Mouse (Mus musculus) layer of hippocampus, adult 2 months (tissue): ENCODE data around the gene Mbd6. TPM values are rescaled to one million over a fixed set of nuclear protein-coding genes. Genes with fewer than 3 reads are reported as not detected.

Experiments used
- DNase-seq, 2 experiments: peaks; one replicate each; pipeline ENCODE4 v3.0.0; 2022; ENCODE audit warnings: low spot score in 2 of 2
- H3K27ac ChIP-seq: fragments of 200-600 bp; 2 replicates; pipeline ENCODE4 v1.8.1; 2022
- H3K4me3 ChIP-seq: fragments of 200-600 bp; 2 replicates; pipeline ENCODE4 v1.8.1; 2022; ENCODE audit warnings: mild to moderate bottlenecking
- CTCF ChIP-seq: fragments of 200-600 bp; conservative IDR thresholded peaks from 2 replicates; pipeline ENCODE4 v1.8.1; 2022; ENCODE audit warnings: antibody characterized with exemption, mild to moderate bottlenecking, moderate library complexity
- long read RNA-seq, 2 experiments: library from polyadenylated mRNA; stranded (forward); transcript quantifications; one replicate each; pipeline ENCODE4 v2.0.0; 2021; ENCODE audit warnings: borderline mapping rate in 2 of 2
- total RNA-seq, 2 experiments: library from RNA; stranded (reverse); gene quantifications; 2 replicates each; pipeline ENCODE4 v1.2.3; 2021

Mbd6 gene
- 10 to 100 TPM; 54.3 to 60.6 TPM for total RNA-seq
- long read RNA-seq, experiment 1, partial matches to known transcripts = 16 of 26 reads
- long read RNA-seq, experiment 1, other reads (novel, unspliced or antisense) = 10 of 26 reads
- long read RNA-seq, experiment 2, partial matches to known transcripts = 15 of 29 reads
- long read RNA-seq, experiment 2, other reads (novel, unspliced or antisense) = 14 of 29 reads

DNA sequence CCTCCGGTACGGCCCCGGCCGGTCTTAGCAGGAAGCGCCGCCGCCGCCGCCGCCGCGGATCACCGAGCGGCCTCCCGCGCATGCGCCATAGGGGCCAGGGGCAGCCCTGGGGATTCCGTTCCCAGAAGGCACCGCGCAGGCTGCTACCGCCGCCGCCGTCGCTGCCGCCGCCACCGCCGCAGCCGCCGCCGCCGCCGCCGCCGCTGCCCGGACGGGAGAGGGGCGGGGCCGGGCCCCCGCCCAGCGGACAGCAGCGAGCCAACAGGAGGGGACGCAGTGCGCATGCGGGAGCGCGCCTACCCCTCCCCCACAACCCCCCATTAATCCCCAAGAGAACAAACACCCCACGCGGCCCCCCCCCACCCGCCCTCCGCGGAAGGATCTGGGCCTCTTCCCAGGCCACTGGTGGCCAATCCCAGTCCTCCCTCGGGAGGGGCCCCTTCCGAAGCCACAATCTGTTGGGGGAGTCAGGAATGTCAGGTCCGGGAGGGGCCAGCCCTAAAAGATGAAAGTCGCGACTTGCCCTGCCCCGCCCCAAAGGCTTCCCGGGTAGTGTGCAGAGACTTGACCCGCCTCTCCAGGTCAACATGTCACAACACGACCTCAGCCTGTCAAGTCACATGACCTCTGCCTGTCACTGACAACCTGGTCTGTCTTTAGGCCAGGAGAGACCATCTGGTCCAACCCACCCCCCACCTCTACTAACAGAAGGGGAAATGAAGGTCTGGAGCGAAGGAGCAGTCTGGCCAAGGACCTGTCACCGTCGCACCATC is at the start of gene Mbd6:
Gene Mbd6, minus strand, starts transcription at position 219 of the 773 bp plus-strand sequence.
- Histone ChIP-seq H3K4me3 (peak within 1 kb of the TSS; percentile 87), H3K27ac (peak within 1 kb of the TSS; percentile 97)
- DNase-seq = peak; percentile 73 to 83
- TF ChIP-seq CTCF = no peak

DNA sequence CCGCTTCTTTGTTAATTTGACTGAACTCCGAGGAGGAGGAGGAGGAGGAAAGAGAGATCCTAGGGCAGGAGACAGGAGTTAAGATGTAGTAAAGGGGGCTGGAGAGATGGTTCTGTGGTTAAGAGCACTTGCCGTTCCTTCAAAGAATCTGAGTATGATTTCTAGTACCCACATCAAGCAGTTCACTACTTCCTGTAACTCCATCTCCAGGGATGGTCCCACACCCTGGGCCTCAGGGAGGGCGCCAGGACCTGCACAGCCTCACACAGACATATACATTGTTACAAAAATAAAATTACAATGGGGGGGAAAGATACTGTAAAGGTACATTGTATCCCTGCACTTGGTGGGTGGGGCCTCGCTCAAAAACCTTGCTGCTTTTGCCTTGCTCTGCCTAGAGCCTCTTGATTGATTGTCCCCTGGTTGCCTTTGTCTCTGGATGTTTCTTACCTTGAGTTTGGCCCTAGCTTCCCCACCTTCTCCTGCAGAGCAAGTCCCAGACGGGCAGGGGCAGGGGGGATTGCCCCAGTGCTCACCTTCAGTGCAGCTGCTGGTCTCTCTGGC is 48.8 kb upstream of the Mbd6 start:
- H3K27ac ChIP-seq = no peak overlapping the region
- no peak for DNase-seq
- H3K4me3 ChIP-seq = no peak overlapping the region
- TF ChIP-seq CTCF = no peak

DNA sequence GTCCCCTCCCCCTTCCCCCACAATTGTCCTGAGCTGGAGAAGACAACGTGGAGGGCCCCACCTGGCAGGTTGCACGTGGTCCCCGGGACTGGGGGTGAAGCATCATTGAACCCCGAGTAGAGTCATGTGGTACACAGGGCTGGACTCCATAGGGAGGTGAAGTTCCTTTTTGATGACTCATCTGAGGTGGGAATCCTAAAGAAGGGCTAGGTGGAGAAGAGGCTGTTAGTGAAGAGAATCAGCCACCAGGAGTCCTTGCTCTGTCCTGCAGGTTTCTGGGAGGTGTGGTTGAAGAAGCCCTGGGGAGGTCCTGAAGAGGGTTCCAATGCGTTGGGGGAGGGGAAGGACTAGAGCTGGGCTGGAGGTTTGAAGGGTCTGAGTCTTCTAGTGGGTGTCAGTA is 48.1 kb upstream of the Mbd6 start:
- no peak for DNase-seq
- no peak overlapping the region for H3K4me3 ChIP-seq
- TF ChIP-seq CTCF = no peak
- no peak overlapping the region for H3K27ac ChIP-seq

DNA sequence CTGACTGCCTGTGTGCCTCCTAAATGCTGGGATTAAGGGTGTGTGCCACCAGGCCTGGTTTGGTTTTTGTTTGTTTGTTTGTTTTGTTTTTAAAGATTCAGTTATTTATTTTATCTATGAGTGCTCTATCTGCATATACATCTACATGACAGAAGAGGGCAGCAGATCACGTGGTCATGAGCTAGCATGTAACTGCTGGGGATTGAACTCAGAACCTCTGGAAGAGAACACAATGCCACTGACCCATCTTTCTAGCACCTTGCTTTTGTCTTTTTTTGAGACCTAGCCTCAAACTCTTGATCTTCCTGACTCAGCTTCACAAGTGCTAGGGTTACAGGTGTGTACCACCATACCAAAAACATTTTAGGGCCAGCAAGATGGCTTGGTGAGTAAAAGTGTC is 46.5 kb upstream of the Mbd6 start:
- DNase-seq = no peak
- no peak overlapping the region for H3K27ac ChIP-seq
- H3K4me3 ChIP-seq = no peak overlapping the region
- peak; percentile 56 for TF ChIP-seq CTCF

DNA sequence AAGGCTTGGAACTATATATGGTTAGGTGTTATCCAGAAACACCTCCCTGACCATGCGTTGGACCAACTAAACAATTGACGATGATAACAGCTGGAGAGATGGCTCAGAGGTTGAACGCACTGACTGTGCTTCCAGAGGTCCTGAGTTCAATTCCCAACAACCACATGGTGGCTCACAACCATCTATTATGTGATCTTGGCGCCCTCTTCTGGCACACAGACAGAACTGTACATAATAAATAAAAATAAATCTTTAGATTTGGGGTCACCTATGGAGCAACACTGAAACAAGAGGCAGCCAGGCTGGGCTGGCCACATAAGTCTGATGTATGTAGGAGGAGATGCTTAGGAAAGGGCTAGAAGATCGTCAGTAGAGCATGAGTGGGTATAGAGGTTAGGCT is 44.3 kb upstream of the Mbd6 start:
- DNase-seq = no peak
- Histone ChIP-seq H3K4me3 (no peak overlapping the region), H3K27ac (no peak overlapping the region)
- TF ChIP-seq CTCF = peak; percentile 63

DNA sequence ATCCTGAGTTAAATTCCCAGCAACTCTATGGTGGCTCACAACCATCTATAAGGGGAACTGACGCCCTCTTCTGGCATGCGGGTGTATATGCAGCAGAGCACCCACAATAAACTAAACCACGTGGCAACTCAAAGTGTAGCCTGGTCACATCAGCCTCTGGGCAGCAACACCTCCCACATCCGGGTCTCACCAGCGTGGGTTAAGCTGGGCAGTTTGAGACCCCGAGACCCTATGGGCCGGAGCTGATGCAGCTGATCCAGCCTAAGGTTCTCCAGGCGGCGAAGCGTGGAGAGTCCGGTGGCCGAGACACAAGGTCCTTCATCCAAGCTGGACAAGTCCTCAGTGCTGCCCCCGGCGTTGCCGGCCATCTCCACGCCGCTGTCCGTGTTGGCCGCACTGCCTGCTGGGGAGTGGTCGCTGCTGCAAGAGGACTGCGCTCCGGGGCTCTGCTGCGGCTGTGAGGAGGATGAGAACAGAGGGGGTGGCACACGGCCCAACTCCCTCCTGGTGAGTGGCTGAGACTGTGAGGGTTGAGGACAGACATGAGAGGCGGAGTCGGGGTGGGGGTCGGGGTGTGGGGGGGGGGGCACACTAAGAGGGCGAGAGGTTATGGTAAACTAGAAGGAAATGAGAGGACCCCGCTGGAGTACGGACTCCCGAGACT is 43.5 kb upstream of the Mbd6 start:
- no peak overlapping the region for H3K4me3 ChIP-seq
- no peak for DNase-seq
- H3K27ac ChIP-seq = no peak overlapping the region
- peak; percentile 52 for TF ChIP-seq CTCF

DNA sequence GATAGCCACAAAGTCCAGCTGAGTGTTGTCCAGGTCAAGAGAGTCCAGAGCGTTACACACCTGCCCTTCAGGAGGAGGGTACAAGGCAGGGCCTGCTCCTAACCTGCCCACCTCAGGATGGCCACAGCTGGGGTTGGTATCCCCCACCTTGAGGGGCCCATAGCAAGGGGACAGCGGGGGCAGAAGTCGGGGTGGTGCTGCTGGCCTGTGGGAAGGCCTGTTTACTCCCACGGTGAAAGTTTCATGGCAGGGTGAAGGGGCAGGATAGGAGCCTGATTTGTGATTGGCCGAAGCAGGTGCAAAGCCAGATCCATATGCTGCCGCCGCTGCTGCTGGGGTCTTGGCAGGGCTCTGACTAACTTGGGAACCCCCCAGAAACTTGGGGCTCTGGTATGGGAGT is 41.4 kb upstream of the Mbd6 start:
- no peak for DNase-seq
- no peak overlapping the region for H3K27ac ChIP-seq
- TF ChIP-seq CTCF = no peak
- no peak overlapping the region for H3K4me3 ChIP-seq

DNA sequence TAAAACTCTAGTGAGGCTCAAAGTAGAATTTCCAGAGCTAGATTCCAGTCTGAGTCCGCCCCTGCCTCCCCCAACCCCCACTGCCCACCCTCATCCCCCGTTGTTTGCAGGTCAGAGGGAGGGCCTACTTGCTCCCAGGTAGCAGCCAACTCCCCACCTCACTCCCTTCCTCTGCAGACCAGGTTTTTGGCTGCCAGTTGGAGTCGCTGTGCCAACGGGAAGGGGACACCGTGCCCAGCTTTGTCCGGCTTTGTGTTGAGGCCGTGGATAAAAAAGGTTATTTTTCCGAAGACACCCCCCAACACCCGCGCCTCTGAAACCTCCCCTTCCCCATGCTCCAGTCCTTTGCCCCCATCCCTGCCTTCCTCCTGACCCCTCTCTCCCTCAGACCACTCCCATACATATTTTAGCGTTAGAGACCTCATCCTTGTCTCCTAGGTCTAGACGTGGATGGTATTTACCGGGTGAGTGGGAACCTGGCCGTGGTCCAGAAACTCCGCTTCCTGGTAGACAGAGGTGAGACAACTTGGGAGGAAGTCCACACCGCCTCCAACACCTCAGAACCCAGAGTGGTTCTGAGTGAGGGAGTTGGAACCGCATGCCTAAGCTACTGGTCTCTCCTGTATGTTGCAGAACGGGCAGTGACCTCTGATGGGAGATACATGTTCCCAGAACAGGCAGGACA is 38.8 kb upstream of the Mbd6 start:
- DNase-seq = no peak
- Histone ChIP-seq H3K4me3 (no peak overlapping the region), H3K27ac (no peak overlapping the region)
- TF ChIP-seq CTCF = no peak

DNA sequence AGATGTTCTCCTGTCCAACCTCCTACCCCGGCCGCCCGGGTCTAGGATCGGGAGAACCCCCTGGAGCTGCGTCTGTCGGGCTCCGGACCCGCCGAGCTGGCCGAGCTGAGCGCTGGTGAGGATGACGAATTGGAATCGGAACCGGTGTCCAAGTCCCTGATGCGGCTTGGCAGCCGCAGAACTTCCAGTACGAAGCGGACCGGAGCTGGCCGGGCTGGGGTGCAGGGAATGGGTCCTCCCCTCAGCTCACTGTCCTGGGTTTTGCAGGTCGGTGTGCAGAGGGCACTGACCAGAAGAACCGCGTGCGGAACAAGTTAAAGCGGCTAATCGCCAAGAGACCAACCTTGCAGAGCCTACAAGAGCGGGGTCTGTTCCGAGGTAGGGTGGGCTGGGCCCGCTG is 38.0 kb upstream of the Mbd6 start:
- H3K27ac ChIP-seq = no peak overlapping the region
- no peak for DNase-seq
- no peak for TF ChIP-seq CTCF
- H3K4me3 ChIP-seq = peak overlapping the region; percentile 43

DNA sequence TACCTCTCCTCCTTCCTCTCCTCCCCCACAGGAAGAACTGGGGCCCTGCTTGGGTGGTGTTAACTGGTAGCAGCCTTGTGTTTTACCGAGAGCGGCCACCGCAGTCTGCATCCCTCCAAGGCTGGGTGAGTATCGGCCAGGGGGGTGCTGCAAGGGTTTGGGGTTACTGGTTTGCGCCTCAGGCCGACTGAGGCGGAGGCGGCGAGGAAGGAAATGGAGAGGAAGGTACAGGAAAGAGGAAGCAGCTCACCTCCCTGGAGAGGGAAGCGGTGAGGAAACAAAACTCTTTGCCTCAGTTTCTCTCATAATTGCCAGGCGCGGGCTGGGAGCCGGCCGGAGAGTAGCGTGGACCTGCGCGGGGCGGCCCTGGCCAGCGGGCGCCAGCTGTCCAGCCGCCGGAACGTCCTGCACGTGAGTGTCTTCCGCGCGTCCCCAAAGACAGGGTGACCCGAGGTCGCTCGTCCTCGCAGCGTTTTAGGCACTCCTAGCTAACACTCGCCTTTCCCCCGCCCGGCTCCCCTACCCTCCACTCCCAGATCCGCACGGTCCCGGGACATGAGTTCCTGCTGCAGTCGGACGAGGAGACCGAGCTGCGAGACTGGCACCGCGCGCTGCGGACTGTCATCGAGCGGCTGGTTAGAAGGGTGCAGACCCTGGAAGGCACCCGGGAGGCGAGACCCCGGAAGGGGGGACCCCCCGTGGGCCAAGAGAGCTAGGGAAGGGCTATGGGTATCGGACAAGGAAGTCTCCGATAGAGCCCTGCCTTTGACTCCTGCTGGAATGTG is 37.4 kb upstream of the Mbd6 start:
- TF ChIP-seq CTCF = no peak
- DNase-seq = no peak

DNA sequence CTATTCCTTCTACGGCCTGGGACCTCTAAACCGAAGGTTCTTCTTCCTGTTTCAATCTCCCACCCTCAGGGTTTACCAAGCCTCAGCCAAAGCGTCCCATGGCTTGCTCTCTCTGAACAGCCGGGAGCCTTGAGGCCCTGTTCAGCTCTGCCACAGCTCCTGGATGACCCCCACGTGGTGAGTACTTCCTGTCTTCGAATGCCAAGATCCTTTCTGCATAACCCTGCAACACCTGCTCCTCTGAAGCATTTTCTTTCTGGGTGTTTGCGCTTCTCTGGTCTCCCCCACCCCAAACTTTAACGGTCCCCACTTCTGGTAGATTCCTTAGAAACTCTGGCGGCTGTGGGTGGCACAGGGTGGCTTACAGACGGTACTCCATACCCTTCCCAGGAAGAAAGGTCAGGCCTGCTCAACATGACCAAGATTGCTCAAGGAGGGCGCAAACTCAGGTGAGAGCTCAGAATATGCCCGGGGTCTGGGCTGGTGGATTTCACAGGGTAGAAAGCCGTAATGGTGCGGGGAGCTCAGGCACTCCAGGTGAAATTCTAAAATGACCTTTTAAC is 36.7 kb upstream of the Mbd6 start:
- no peak overlapping the region for H3K4me3 ChIP-seq
- H3K27ac ChIP-seq = no peak overlapping the region
- no peak for TF ChIP-seq CTCF
- no peak for DNase-seq

More for the DNA sequence above, 37.4 kb upstream of the Mbd6 start:
- Histone ChIP-seq H3K27ac (no peak overlapping the region), H3K4me3 (peak overlapping the region; percentile 43)

DNA sequence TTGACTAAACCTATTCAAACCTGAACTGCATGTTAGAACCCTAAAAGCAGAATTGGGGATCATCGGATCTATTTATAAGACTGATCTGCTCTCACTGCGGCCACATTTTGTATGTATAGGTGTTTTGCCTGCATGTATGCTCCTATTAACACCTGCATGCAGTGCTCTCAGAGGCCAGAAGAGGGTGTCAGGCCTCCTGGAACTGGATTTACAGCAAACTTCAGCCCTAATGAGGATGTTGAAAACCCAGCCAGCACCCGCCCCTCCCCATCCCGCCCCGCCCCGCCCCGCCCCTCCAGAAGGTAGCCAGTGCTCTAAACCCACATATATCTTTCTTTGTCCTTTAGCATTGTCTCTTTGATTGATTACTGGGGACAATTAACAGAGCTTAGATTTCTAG is 35.7 kb upstream of the Mbd6 start:
- peak; percentile 65 for TF ChIP-seq CTCF
- H3K27ac ChIP-seq = no peak overlapping the region
- H3K4me3 ChIP-seq = no peak overlapping the region

More for the DNA sequence above, 35.7 kb upstream of the Mbd6 start:
- no peak for DNase-seq
